Mouse (Mus musculus) liver, adult (tissue): ENCODE data around the gene A930033H14Rik.

Source experiments
- GATA4 ChIP-seq: IDR thresholded peaks from 2 replicates; pipeline ENCODE4 v1.6.1; 2014; ENCODE audit warnings: mild to moderate bottlenecking, low read length; ENCODE audit not compliant: insufficient replicate concordance

Gene A930033H14Rik

DNA sequence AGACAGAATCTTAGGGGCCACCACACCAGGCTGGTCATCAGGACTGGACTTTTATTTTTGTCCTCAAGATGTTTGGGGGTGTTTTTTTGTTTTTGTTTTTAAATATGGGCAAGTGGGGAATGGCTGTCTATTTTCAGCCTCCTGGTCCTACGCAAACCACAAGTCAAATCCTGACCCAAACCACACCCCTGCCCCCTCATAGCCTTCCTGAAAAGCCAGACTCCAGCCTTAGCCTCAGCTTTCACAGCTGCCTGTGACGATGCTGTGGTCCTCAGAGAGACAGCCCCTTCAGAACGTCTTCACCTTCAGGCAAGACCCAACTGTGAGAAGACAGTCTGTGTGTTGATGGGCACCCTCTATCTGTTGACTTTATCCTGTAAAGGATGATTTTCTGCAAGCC is 33.9 kb upstream of the A930033H14Rik start:
- no peak for TF ChIP-seq GATA4

DNA sequence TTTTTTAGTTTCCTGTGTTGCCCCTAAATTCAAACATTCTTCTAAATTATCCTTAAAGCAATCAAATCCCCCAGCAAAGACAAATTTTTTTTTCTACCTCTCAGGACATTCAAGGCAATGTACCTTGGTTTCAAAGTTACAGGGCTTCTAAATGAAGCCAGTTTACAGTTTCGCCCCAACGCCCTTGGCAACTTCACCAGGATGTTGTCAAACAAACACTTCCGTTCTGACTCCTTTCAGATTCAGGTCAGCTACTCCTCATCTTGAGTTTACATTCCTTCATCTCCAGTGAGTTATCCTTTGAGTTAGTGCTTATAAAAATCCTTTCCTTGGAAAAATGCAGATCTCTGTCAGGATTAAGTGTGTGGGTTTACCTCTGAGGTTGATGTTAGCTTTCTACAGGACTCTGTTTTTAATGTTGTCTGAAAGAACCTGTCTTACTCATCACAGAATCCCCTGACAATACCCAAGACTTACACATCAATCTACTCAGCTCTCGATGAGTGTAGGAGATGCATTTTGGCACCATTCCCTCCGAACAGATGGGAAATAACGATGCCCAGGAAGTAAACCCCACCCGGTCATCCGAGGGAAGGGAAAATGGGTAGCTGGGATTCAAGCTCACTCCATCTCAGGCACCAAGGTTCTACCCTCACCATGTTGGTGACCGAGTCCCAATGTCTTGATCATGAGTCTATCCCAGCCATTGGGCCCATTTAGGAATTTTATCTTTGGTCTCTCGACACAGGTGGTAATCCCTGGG is 33.2 kb upstream of the A930033H14Rik start:
- TF ChIP-seq GATA4 = no peak

DNA sequence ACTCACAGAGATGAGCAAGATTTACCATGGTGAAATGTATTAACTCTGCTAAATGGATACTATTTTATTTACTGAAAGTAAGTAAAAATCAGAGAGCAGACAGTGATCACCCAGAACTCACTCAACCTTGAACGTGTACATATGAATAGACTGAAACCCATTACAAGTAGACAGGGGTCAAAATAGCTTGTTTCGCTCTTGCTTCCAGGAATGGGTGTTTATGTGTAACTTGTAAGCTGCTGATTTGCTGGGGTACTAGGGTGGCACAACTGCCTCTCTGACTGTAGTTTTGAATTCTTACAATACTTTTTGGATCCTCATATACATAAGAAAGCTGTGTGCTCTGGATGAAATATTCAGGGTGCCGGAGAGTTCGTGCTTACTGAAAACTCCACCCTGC is 32.3 kb upstream of the A930033H14Rik start:
- no peak for TF ChIP-seq GATA4

DNA sequence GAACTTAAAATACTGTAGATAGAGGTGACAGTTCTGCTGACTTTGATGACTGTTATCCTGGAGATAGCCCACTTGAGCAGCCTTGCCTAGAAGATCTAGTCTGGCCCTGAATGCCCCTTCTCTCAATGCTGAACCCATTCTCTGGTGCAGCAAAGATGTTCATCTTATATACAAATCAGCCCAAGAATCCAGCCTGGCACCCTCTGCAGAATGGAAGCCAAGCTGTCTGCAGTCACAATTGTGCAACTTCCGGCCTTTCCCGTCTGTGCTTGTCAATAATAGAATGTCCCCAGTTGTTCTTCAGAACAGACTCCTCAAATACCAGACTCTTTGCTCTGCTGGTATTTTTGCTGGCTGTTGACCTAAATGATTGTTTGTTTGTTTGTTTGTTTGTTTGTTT is 27.6 kb upstream of the A930033H14Rik start:
- TF ChIP-seq GATA4 = peak; percentile 52; the same call in 1 of the 2 replicates

DNA sequence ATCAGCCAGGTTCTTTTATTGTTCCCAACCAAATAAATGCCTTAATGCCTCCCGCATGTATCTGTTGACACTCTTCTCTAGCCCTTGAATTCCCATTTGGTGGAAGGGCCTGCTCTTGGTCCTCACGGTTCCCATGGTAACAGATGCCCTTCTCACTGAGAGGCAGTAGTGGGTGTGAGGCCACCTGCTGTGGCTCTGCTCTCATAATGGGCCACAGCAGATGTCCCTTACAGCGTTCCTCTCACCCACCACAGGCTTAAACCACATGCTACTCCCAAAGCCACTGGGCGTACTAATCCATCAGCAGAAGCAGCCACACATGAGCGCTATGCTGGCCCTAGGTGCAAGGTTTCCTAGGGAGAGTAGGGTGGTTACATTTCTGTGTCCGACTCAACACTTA is 25.4 kb upstream of the A930033H14Rik start:
- TF ChIP-seq GATA4 = no peak

DNA sequence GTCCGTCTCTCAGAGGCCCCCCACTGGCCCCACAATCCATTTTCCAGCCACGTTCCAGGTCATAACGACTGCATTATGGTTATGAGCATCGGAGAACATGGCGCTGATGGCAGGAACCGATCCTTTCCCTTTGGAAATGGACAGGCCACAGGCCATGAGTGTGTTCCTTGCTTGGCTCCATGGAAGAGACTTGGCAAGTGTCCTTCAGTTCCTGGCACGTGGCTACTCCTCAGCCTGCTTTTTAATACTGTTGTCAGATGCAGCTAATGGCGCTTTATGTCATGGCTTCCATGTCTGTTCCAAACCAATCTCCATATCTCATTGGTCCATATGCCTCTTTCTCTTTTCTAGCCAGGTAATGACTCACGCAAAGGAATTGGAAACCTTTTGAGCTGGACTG is 24.9 kb upstream of the A930033H14Rik start:
- TF ChIP-seq GATA4 = no peak

DNA sequence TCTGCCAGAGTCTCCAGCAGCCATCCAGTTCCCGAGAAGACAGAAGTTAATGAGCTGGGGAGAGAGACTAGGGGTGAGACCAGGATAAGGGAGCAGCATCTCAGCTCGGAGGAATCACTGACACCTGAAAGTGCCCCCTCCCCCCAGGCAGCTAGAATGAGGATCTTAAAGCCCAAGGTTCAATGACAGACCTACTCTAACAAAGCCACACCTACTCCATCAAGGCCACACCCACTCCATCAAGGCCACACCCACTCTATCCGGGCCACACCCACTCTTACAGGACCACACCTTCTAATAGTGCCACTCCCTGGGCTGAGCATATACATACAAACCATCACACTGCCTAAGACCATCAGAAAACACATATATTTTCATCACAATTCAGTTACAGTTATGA is 24.3 kb upstream of the A930033H14Rik start:
- no peak for TF ChIP-seq GATA4

DNA sequence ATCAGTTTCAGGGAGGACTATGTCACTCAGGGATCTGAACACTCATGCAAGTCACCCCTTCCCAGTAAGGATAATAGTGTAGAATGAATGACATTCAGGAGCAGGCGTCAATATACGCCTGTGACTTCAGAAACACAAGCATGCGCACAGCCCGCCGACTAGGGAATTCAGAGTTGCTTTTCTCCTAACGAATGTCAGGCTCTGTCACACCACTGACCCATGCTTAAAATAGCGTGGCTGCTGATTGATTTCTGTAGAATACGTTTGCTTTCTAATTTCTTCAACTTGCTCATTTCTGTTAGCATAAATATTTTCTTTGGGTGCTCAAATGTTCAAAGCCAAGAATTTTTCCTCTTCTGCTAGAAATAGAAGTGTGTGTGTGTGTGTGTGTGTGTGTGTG is 13.1 kb upstream of the A930033H14Rik start:
- TF ChIP-seq GATA4 = no peak

DNA sequence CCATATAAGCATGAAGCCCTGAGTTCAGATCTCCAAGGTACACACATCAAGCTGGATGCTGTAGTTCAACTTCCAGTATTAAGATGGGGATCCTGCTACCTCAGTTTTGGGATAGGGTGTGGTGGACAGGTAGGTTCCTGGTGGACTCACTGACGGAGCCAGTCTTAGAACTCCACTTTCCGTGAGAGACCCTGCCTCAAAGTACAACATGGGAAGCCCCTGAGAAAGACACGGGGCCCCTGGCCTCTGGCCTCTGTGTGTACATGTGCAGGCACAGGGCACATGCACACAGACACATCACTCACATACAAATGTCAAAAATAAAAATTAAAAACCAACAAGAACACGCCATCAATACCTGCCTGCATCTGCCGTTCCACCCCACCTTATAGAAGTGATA is 12.6 kb upstream of the A930033H14Rik start:
- TF ChIP-seq GATA4 = no peak

DNA sequence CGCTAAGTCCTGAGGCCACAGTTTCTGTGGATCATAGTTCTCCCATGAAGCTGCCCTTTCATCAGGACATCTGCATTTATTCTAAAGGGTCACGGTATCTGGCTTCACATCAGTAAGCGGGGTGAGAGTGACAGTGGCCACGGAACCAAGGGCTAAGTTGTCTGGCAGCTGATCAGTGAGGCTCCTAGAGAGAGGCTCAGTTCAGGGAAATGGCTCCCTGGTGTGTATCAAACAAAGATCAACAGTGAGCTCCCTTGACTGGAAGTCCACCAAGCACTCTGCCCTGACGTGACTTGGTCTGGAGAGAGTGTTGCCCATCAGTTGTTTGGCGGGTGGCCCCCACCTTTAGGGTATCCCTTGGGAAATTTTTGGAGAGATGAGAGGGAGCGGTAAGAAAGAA is 11.4 kb upstream of the A930033H14Rik start:
- TF ChIP-seq GATA4 = no peak

DNA sequence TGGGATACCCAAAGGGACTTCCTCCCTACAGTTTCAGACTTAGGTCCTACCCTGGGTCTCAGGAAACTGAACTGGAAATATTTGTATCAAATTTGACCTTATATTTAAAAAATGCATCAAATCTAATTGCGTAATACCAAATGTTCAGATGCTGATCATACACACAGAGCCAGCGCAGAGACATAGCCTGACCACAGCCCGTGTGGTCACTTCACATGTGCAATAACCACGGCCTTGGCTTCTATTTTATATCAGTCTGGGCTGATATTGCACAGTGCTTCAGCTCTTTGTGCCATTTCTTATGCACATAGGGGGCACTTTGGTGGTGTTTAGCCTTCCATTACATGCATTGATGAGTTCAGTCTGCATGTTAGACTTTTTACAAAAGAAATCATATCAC is 10.3 kb upstream of the A930033H14Rik start:
- TF ChIP-seq GATA4 = no peak

DNA sequence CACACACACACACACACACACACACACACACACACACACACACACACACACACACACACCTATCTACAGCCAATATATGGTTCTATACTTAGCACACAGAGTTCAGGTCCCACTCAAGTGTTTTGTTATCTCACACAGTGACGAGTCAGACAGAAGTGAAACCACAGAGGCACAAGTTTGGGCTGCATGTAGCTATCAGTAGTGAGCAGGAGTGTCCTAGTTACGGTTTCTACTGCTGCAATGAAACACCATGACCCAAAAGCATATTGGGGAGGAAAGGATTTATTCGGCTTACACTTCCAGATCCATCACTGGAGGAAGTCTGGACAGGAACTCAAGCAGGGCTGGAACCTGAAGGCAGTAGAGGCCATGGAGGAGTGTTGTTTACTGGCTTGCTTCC is 9.1 kb upstream of the A930033H14Rik start:
- TF ChIP-seq GATA4 = no peak

DNA sequence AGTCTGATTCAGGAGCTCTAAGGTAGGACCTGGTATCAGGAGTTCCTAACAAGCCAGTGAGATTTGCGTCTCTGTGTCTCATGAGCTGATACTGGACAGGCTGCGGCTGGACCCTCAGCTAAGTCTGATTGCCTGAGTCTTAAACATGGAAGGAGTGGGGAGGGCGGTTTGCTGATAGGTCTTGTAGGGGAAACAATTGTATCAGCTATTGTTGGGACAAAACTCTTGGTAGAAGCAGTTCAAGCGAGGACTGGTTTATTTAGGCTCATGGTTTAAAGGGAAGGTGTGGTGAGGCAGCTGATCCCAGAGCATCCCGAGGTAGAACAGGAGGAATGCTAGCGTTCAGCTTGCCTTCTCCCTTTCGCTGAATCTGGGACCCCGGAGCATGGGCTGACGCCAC is 8.2 kb upstream of the A930033H14Rik start:
- TF ChIP-seq GATA4 = no peak

DNA sequence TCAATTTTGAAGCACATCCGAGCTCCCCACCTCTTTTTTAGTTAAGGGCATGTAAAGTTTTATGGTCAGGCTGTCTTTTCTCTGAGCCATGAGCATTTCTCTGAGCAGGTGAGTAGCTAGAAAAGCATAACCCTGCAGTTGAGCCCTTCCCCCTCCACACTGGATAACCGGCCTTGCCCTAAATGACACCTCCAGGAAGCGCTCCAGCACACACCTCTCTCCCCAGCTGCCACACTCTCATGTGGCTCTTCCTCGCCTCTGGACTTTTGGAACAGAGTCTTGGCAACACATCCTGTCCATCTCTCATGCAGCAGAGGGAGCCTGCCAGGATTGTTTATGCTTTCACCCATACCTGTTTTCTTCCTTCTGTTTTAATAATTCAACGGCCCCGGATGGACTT is 7.4 kb upstream of the A930033H14Rik start:
- TF ChIP-seq GATA4 = no peak

DNA sequence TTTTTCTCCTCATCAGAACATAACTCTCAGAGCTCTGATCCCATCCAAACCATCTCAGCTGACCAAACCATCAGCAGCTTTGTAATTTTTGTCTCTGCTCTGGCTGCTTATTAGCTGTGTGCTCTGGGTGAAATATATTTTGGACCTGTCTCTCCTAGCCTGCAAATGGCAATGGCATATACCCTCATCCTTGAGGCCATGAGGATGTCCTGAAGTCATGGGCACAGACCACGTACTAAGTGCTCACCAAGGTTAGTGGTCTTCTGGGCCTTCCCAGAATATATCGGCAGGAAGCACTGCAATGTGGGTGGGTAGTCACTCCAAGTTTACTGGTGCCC is 6.4 kb upstream of the A930033H14Rik start:
- TF ChIP-seq GATA4 = no peak

DNA sequence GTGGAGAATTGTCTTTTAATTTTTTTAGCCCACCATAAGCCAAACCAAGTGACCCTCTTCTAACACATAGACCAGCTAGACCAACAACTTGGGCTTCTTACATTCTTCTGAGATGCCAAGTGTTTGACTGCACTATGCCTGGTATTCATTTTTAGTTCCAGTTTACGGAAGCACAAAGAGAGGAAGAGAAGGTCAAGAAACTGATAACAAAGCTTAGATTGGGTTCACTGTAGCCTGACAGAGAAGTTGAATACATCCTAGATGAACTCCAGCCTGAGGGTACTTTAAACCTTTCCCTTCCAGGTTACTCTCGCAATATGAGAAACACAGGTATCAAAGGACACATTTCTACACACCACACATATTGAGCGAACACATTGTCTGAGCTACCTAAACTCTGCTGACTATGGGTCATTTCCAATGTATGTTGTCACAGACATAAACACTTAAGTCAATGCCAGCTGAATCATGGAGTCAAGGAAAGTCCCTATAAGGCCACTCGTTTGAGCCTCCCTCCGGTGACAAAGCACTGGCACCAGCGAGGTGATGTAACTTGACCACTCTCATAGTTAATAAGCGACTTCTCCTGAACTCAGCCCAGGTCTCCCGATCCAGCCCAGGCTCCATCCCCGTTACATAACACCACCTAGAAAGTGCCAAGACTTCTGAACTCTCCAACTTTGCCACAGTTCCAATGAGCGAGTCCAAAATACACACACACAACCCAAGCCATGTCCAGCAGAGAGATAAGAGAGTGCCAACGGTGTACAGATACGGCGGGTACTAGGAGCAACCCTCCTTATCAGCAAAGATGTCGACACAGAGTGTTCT is 5.8 kb upstream of the A930033H14Rik start:
- TF ChIP-seq GATA4 = peak; percentile 100

DNA sequence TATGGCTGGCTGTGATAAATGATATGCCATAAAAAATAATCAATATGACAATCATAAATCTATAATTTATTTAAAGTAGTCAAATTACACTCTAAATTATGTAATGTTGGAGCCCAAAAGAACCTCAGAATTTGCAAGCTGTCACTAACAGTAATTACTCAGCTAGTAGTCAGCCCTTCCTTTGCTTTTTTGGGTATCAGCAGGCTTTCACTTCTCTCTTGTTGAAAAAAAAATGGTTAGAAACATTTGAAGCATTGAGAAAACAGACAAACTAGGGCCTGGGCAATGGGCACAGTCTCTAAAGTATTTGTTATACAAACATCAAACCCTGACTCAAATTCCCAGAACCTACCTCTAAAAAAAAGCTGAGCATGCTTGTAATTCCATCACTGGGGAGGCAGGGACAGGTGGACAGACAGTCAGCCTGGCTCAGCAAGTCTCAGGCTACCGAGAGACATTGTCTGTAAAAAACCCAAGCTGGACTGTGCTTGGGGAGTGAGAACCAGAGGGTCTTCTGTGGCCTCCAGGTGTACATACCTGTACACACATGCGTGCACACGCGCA is 4.3 kb upstream of the A930033H14Rik start:
- no peak for TF ChIP-seq GATA4

DNA sequence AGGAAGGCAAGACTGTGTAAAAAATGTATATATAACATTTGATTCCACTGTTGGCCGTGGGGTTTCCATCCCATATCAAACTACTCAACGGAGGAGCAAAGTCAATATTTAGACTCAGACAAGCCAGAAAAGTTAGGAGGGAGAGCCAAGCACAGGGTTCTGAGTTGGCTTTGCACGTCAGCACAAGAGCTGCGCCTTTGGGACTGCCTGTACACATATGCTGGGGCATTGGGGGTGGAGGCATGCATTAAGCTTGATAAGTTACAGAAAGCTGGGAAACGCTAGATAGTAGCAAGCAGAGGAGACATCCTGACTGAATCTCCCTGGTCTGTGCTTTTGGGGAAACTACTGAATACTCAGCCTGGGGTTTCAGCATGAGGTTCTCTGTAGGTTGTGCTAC is 1.1 kb upstream of the A930033H14Rik start:
- TF ChIP-seq GATA4 = no peak
